Mouse (Mus musculus) cerebellum, postnatal 36 days (tissue): Measurements from ENCODE around the gene Mettl7a2.
"Not testable (repeated sequence)": the region's sequence is repeated elsewhere in the genome, so short reads cannot be mapped to it uniquely, and the experiment has no call there.

Source experiments
- DNase-seq, 2 experiments: peaks; one replicate each; pipeline ENCODE4 v3.0.0; 2021 to 2022; ENCODE audit warnings: mixed read lengths in 2 of 2

The Mettl7a2 gene

DNA sequence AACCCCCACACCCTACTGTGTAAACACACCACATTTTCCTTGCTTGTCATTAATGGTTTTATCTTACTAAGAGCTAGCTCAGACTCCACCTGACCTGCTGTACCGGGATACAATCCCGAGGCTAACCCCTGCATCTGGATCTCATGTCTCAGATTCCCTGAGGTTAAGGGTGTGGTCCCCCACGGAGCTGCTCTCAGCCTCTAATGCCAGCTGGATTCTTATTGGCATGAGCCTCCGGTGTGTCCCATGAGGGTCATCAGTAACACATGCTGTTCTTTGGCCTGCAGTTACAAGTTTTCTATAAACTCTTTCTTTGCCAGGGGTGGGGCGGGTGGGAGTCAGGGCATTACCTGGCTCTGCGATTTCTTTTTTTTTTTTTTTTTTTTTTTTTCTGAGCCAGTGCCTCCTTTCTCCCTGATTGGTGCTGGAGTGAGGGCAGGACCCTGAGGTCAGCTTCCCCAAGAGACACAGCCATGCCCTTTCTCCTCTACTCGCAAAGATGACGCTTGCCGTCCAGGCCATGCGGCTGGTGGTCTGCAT is at the start of gene Mettl7a2, which contains the start of gene Methig1:
Gene Mettl7a2 (plus strand): TSS at position 490 of the 540 bp plus-strand sequence.
Gene Methig1 (plus strand): TSS at position 439 of the 540 bp plus-strand sequence.
- no peak for DNase-seq

DNA sequence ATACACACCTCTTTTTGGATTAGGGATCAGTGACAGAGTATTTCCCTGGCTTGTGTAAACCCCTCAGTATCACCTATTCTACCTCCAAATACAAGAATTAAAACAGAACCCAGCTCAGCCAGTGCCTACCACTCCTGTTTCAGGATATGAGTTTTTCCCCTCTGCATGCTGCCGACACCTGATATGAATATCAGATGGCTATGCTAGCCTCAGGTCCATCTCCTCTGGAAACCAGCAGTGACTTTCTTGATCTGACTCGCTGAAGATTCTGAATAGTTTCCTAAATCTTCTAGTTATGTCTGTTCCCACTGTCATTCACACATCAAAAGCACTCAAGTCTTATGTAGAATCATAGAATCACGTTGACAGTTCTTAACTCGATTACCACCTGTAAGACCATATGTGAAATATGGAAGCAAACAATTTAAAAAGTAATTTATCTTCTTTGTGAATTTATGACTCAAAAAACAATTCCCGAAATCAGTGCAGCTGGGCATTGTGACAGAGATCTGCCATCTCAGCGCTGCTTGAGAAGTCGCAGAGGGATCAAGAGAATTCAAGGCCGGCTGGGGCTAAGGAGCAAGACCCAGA is 49.5 kb upstream of the Mettl7a2 start:
- DNase-seq = no peak

DNA sequence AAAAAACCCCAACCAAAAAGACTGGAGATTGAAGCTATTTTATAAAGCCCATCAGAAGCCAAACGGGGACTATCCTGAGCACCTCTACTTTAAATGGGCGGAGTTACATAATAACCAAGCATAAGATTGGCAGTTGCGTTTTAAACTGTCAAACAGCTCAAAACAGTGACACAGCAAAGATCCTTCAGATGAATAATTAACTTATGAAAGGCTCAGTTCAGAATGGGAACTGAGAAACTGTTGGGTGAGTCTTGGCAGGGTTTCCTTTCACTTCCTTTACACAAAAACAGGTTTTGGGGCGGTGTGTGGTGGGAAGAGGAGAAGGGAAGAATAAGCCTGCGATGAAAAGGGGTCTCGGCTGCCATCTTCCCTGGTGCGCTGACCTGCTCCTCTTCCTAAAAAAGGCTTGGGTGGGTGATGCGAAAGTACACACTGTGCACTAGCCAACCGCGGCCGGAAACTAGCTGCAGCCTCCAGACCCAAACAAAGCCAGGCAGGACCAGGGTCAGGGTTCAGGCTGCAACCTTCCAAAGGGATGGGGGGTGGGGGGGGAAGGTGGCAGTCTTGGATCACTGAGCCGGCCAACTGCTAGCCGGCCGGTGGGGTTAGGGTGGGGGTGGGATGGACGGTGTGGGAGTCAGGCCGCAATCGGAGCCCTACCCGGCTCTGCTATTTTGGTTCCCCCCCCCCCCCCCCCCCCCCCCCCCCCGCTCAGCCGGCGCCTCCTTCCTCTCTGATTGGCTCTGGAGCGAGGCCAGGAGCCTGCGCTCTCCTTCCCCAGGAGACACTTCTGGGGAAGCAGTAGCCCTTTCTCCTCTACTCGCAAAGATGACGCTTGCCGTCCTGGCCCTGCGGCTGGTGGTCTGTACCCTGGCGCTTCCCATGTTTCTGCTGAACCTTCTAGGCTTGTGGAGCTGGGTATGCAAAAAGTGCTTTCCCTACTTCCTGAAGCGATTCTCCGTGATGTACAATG is 48.7 kb upstream of the Mettl7a2 start, which contains the start of gene Mettl7a1:
Gene Mettl7a1 (plus strand): TSS at position 122 of the 973 bp plus-strand sequence.
- DNase-seq = peak; percentile 86 to 88

DNA sequence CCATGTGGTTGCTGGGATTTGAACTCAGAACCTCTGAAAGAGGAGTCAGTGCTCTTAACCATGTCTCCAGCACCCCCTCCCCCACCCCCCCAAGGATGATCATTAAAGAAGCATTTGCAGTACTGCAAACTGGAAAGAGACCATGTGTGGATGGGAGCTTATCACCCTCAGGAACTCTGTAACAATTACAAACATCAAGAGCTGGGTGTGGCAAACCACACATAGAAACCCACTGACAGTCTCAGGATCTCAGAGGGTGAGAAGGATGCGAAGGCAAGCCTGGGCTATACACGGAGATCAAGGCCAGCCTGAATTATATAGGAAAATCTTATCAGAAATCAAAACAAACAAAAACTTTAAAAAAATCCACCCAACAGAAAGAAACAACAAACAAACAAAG is 46.8 kb upstream of the Mettl7a2 start:
- DNase-seq = no peak

DNA sequence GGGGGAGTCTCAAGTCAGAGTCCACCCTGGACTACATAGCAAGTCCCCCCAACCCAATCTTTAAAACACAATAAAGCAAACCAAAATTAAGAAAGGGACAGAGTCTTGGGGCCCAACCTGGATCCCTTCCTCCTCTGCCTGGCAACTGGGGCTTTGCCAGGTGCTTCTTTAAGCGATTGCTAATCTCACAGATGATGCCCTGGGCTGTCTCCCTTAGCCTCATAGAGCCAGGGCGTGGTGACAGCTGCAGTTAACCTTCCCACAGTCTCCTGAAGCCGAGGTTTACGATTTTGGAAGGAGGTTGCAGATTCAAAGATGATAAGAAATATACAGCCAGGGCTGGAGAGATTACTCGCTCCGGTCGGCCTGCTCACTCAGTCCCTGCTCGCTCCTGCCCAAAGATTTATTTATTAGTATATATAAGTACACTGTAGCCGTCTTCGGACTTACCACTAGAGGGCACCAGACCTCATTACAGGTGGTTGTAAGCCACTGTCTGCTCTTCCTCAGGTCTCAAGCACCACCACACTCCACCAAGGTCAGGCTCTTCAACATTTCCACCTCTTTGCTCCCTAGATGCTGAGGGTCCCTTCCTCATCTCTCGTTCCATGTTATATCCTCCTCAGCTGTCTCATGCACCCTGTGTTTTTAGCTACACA is 45.4 kb upstream of the Mettl7a2 start:
- DNase-seq = peak; percentile 37 to 46

DNA sequence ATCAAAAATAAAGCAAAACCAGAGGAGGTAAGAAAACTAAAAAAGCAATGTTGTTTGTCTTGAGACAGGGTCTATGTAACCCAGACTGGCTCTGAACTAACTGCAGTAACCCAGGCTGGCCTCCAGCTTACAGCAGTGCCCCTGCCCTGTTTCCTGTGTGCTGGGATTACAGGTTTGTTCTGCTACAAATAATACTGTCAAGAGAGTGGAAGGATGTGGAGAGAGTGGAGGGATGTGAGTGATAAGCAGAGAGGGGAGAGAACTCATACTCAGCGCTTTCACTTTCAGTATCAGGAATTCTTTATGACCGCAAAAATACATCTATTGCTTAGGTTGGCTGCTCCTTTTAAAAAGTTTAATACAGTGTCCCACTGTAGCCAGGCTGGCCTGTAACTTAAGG is 40.7 kb upstream of the Mettl7a2 start:
- no peak for DNase-seq

DNA sequence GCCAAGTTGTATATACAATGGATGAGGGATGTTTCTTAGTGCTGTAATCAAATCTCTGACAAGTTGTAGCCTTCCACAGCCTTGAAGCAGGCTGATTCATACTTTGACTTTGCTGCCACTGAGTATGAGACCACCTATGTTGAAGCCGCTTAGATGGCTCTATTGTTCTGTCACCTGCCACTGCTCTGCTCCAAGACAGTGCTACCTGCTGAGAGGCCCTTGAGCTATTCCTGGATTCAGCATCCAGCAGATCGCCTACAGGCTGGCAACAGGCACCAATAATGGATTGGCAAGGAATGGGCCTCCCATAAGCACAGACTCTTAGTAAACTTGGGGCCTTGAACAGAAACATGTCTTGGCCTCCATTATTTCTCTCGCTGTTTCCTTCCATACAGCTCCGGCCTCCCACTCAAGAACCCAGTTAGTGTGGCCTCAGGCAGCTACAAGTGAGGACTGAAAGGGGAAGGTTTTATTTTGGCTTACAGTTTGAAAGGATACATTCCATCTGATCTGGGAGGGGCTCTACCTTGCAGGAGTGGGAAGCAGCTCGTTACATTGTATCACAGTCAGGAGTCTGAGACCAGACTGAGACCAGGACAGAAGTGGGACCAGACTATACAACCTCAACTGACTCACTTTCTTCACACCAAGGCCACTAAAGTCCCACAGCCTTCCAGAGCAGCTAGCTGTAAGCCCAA is 38.4 kb upstream of the Mettl7a2 start:
- no peak for DNase-seq

DNA sequence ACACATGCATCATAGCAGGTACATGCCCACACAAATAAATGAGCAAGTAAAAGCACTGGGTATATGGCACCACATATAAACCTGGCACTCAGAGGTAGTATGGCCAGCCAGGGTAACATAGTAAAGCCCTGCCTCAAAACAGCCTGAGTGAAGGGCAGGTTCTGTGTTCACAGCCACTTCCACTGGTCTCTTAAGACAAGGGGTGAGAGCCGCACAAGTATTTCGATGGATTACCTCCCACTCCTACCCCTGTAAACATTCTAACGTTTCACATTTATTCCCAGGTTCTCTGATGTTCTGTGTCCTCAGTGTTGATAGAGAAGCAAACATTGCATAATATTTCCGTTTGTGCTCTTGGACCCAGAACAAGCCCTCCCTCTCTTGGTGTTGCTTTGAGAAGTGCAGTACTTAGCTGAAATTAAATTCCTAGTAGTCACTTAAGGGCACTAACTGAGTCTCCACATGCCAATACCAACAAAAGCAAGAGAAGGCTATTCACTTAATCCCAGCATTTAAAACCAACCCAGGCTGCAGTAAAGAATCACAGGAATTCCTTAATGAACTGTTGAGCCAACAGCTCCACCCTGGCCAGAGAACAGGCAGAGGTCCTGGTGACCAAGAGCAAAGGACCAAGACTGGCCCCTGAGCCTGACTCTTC is 34.9 kb upstream of the Mettl7a2 start:
- not testable (repeated sequence) for DNase-seq

DNA sequence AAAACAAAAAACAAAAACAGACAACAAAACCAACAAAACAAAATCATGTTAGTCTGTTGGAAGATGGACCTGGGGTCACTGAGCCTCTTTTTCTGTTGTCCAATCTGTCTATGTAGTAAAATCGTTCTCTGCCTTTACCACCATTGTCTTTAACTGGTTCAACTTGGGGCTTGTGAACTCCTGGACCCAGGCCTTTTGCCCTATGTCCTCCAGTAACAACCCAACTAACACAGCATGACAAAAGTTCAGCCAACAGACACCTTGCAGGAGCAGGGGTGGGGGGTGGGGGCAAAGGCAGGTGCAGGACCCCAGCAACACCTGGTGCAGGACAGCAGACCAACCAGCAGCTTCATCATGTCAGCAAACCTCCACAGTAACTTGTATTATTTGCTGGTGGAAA is 33.1 kb upstream of the Mettl7a2 start:
- no peak for DNase-seq

DNA sequence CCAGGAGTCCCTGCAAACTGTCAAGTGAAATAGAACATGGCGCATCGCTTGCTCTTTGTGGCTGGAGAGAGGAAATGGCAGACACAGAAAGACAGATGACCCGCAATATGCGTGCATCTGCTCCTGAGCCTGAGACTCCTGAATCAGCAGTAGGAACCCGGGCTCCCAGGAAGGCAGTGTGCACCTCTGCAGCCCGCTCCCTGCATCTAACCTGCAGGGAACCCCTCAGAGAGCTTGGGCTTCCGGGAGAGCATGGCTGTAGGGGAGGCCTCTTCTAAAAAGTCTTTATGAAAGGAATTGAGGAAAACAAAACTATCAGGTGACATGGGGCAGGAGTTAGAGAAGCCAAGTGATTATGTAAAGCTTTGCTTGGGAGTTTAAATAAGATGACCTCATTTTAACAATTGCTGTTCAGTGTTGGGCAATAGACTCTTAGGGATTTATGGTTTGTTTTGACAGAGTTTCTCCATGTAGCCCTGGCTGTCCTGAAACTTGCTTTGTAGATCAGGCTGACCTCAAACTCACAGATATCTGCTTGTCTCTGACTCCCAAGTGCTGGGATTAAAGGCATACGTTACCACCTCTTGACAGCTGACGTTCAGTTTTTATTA is 32.6 kb upstream of the Mettl7a2 start:
- no peak for DNase-seq

DNA sequence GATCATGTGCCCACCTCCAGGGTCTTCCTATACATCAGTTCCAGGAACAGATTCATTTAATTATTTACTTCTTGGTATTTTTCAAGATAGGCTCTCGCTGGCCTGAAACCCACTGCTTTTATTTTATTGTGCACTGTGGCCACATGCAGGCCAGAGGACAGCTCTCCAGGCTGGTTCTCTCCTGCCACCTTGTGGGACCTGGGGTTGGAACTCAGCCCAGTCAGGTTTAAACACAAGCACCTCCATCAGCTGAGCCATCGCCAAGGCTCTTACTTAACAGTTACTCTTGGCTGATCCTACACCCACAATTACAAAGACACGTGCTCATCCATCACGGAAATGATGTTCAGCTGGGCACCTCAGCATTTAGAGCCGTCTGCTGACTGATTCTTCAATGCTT is 31.9 kb upstream of the Mettl7a2 start:
- peak; percentile 68 to 75 for DNase-seq

DNA sequence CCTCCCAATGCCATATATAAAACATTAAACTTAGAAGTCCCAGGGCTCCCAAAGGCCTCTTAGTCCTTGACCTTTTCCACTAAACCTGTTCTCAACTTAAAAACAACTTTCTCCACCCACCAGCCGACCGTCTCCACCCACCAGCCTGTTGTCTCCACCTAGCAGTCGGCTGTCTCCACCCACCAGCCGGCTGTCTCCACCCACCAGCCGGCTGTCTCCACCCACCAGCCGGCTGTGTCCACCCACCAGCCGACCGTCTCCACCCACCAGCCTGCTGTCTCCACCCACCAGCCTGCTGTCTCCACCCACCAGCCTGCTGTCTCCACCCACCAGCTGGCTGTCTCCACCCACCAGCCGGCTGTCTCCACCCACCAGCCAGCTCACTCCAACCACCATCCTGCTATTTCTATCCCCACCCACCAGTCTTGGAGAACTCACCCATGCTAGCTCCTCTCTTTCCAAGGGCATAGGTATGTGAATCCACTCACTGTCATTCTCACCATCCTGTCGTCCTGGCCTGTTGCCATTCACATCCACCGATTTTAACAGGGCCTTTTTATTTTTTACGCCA is 28.9 kb upstream of the Mettl7a2 start:
- DNase-seq = no peak

DNA sequence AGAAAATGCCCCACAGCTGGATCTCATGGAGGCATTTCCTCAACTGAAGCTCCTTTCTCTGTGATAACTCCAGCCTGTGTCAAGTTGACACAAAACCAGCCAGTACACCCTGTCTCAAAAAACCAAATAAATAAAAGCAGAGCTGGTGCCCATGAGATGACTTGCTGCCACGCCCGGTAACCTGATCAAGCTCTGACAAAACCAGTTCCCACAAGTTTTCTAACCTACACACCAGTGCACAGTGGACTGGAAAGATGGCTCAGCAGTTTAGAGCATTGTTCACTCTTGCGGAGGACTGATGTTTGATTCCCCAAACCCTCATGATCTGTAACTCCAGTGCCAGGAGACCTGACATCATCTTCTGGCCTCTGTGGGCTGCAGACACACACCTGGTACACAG is 27.8 kb upstream of the Mettl7a2 start:
- no peak for DNase-seq

DNA sequence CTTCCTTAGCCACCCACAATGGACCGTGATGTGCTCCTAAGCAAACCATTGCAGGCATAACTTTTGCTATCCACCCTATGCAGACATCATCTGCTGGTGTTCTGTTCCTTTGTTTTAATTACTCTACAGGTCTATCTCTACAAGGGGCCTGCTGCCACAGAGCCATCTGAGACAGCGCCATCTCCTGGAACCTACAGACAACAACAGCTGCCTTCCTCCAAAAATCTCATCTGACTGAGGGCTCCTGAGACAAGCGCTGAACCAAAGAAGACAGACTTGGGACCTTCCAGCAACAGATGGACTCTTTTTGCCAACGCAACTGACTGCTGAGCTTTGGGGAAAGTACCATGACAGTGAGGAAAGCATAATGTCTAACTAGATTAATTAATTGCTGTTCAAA is 24.9 kb upstream of the Mettl7a2 start:
- not testable (repeated sequence) for DNase-seq

DNA sequence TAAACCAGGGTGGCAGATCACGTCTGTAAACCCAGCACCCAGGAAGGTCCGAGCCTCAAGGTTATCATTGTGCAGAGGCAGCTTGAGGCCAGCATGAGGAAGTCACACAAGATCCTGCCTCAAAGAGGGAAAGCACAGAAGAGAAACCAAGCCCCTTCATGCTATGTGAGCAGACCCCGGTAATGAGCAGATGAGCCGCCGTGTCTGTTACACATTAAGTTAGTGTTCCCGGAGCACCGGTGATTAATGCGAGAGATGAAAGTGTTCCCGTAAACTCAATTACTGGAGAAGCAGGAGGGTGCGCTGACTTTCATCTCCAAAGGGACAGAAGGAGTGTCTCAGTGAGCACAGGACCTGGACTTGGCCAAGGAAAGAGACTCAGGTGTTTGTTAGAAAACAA is 23.7 kb upstream of the Mettl7a2 start:
- DNase-seq = not testable (repeated sequence)

DNA sequence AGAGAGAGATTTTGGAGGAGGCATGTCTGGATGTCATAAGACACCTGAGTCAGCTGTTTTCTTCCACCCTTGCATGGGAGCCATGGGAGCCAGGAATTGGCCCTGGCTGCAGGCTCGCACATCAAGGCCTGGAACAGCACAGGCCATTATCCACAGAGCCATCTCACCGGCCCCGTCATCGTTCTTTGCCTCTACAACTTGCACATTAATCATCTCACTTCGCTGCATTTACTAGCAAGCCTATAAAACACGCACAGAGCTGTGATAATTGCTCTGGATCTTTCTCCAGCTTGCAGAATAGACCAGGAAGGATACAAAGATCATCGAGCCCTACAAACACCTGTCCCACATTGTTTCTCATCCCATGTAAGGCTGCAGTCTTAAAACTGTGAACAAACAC is 22.3 kb upstream of the Mettl7a2 start:
- DNase-seq = no peak

DNA sequence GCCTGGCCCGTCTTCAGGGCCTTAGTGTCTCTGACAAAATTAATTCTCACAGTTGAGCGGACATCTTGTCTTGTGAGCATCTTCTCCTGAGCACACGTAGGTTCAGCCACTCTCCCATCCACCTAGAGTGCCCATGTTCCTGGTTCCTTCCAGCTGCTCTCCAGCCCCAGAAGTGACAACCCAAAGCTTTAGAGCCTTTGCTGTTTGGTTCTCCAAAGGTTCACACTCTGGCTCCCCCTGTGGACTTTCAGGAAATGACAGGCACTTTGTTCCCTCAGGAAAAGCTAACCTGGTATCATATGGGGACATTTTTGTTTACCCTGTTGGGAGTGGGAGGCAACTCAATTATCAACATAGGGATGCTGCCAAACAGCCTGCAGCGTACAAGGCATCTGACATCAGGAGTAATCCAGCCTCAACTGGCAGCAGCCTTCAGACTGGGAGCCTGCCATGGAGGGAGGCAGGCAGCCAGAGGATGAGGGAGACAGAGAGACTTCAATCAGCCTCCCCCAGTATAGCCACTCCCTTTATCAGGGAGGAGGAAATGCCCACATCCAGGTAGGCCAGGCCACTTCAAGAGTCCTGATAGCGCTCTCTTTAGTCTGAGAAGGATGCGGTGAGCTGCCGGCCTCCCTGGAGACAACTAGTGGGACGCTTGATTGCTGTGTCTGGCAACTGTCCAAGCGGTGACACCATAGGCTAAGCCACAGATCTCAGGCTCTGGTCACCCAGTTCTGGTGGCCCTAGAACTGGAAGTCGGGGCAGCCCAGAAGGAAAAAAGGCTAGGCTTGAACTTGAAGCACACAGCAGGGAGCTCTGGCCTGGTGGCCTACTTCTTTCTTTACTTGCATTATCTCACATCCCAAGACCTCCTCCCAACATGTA is 20.7 kb upstream of the Mettl7a2 start:
- DNase-seq = not testable (repeated sequence)

DNA sequence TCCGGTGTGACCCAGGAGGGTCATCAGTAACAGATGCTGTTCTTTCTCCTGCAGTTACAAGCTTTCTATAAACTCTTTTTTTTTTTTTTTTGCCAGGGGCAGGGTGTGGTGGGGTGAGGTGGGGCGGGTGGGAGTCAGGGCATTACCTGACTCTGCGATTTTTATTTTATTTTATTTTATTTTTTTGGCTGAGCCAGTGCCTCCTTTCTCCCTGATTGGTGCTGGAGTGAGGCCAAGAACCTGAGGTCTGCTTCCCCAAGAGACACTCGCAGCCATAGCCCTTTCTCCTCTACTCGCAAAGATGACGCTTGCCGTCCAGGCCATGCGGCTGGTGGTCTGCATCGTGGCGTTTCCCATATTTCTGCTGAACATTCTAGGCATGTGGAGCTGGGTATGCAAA is 18.4 kb upstream of the Mettl7a2 start, which contains the start of gene Mettl7a3:
Gene Mettl7a3 (plus strand): TSS at position 301 of the 400 bp plus-strand sequence.
- DNase-seq = no peak

DNA sequence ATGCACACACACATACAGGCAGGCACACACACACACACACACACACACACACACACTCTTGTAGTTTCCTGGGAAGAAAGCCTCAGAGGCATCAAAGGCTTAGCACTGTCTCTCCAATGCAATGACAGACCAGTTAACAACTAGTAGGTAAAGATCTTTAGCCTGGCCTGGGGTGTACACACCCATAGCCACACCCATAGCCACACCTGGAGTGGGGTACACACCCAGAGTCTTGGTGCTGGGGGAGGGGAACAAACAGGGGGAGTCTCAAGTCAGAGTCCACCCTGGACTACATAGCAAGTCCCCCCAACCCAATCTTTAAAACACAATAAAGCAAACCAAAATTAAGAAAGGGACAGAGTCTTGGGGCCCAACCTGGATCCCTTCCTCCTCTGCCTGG is 15.7 kb upstream of the Mettl7a2 start:
- not testable (repeated sequence) for DNase-seq

DNA sequence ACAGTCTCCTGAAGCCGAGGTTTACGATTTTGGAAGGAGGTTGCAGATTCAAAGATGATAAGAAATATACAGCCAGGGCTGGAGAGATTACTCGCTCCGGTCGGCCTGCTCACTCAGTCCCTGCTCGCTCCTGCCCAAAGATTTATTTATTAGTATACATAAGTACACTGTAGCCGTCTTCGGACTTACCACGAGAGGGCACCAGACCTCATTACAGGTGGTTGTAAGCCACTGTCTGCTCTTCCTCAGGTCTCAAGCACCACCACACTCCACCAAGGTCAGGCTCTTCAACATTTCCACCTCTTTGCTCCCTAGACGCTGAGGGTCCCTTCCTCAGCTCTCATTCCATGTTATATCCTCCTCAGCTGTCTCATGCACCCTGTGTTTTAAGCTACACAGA is 15.2 kb upstream of the Mettl7a2 start:
- peak; percentile 70 to 71 for DNase-seq
